Mouse (Mus musculus) right cerebral cortex, postnatal 36 days (tissue): ENCODE measurements around the gene Ppp2r3a.

Source experiments
- DNase-seq, 2 experiments: peaks; one replicate each; pipeline ENCODE4 v3.0.0; 2022; ENCODE audit warnings: low spot score in 2 of 2, mixed read lengths in 1 of 2

Gene Ppp2r3a

GRCm38 (mm10) chr9:101075091-101075581 is 176.5 kb downstream of the Ppp2r3a start:
- DNase-seq: no peak

DNA sequence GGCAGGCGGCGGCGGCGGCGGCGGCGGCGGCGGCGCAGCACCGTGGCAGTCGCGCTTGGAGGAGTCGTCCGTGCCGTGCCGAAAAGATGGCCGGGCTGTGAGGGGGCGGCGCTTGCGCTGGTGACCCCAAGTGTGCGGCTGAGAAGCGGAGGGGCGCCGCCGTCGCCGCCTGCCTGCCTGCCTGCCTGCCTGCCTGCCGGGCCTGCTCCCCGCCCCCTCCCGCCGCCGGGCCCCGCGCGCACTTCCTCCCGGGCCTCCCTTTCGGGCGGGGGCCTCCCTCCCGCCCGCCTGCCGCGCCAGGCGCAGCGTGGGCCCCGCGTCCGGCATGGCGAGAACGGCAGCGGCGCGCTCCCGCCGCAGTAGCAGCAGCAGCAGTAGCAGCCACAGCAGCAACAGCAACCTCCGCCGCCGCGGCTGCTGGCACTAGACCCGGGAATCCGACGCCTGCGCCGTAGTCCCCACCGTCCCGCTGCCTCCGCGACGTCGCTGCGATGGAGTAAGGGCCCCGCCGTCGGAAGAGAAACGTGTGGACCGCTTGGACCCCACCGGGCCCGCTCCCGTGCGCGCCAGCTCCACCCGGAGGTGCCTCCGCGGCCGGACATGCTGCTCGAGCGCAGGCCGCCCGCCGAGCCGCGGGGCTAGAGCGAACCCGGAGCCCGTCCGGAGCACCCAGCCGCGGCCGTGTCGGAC is 177.1 kb downstream of the Ppp2r3a start:
- DNase-seq: peak; percentile 77 to 85

GRCm38 (mm10) chr9:101073987-101074331 is 177.6 kb downstream of the Ppp2r3a start, which contains the start of gene Msl2:
Gene Msl2, plus strand, starts transcription at chr9:101074101.
- DNase-seq: no peak

GRCm38 (mm10) chr9:101073041-101073986 is 178.3 kb downstream of the Ppp2r3a start:
- peak; percentile 97 to 98 for DNase-seq

DNA sequence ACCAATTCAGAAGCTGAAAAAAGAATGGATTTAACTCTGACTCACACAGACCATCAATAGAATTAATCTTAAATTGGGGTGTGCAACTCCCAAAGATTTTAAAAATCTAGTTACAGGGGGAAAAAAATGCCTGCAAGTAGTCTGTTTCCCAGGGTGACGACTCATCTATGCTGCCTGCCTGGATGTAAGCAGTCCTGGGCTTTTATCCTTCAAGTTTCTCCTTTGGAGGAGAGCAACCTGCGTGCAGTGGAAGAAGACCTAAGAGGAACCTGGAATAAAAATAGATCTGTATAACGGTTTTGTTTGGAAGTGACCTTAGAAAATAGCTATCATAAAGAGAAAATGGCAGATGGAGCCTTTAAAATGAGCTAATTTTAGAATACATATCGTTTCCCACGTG is 179.1 kb downstream of the Ppp2r3a start:
- no peak for DNase-seq

GRCm38 (mm10) chr9:101069781-101070180 is 181.8 kb downstream of the Ppp2r3a start:
- DNase-seq: no peak

- peak in 1 of 2 experiments; percentile 22 for DNase-seq
Measured at GRCm38 (mm10) chr9:101065076-101065602, 186.5 kb downstream of the Ppp2r3a start.

DNA sequence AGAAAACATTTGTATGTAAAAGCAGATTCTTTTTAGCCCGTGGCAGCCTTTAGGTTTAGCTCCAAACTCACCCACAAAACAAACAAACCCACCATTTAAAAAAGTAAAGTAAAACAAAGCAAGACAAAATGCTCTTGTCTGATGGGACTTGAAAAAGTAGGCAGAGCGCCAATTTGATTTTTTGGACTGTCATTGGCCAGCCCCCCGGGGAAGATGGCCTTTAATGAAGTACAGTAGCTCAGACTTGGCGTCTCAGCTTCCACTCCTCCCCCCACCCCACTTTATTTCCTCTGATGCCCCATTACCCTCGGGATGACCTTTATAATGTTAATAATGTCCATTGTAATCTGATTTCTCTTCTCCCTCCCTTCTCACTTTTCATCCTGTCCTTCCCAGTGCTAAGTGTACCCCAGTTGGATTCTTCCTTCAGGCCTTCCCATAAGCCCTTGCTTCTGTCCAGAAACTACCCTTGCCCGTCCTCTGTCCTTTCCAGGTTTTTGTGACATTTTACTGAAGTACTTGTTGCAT is 189.3 kb downstream of the Ppp2r3a start:
- DNase-seq: no peak

GRCm38 (mm10) chr9:101061035-101061434 is 190.6 kb downstream of the Ppp2r3a start:
- DNase-seq: no peak

- no peak for DNase-seq
Measured at GRCm38 (mm10) chr9:101057156-101057555, 194.4 kb downstream of the Ppp2r3a start.
